Mouse (Mus musculus): ENCODE results near the gene Srcin1.

Gene Srcin1

DNA sequence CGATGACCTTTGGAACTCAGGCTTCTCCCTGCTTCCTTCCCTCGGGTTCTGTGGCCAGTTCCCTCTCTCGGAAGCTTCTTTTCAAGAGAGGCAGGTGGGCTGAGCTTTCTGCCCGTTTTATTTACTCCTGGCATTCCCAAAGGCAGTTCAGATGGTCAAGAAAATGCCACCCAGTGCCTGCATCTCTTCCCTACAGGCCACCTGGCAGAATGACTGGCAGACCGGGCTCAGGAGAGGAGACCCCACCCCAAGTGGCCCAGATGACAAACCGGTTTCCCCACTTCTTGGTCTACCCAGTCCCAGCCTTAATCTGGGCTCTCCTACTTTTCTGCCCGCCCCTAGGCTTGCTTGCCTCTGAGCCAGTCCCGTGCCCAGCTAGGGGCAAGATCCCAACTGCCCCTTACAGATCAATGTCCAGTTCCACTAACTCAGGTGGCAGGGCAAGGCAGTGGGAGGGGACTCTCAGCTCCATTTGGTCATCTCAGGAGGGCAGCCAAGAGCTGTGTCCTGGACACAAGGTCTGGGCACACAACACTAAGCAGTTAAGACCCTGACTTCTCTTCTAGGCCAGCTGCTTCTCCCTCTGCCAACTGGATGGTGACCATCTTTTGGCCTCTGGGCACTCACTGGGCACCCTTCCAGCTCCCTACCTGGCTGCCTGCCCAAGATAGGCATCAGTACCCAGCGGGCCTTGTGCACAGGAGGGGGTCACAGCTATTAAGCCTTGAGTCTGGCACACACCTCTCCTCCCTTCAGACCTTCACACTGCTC is at the start of gene Srcin1:
TSS of gene Srcin1 (minus strand) at position 51 of the 771 bp plus-strand sequence.
- no peak for DNase-seq (ENCODE audit: low read depth, low spot score)

DNA sequence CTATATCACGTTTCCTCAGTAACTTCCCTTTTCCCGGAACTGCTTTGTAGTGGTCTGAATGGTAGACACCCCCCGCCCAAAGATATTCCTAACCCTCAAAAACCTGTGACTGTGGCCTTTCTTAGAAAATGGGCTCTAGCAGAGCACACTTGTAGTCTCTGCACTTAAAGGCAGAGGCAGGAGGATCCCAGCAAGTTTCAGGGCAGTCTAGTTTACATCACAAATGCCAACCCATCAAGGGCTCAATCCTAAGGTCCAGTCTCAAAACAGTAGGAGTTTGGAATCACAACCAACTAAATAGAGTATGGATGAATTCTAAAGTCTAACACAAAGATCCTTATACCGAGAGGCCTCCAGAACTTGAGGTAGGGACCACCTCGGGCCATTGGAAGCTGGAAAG is 49.6 kb upstream of the Srcin1 start:
- no peak for DNase-seq (ENCODE audit: low read depth, low spot score)

DNA sequence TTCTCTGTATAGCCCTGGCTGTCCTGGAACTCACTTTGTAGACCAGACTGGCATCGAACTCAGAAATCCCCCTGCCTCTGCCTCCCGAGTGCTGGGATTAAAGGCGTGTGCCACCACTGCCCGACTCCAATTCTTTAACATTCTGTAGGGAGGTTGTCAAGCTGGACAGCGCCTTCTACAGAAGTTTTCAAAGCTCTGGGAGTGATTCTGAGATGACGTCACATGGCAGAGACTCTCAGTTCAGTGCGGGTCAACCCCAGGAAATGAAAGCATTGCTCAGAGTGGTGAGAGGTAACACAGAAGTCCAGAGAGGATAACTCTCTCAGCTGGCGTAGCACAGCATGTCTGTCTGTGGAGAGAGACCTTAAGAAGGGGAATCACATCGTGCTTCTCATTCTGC is 47.2 kb upstream of the Srcin1 start:
- no peak for DNase-seq (ENCODE audit: low read depth, low spot score)

- DNase-seq (ENCODE audit: low read depth, low spot score) = peak; percentile 73
Measured at GRCm38 (mm10) chr11:97622440-97622839, 46.5 kb upstream of the Srcin1 start.

DNA sequence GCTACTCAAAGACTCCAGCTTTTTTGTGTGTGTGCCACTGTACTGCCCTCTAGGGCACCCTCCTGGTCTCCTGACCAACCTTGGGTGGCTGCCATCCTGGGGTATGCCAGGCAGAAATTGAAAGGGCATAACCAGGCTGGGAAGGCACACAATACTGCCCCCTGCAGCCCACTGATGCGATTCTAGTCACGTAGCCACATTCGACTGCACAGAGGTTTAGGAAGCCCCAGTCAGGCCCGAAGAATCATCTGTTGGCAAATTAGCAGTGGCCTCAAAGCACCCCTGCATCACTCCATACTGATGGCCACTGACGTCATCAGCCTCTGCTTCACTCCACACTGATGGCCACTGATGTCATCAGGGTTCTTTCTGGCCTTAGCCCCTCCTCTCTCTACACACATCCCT is 43.4 kb upstream of the Srcin1 start:
- peak; percentile 59 for DNase-seq (ENCODE audit: low read depth, low spot score)

GRCm38 (mm10) chr11:97618368-97618767 is 42.4 kb upstream of the Srcin1 start:
- no peak for DNase-seq (ENCODE audit: low read depth, low spot score)

DNA sequence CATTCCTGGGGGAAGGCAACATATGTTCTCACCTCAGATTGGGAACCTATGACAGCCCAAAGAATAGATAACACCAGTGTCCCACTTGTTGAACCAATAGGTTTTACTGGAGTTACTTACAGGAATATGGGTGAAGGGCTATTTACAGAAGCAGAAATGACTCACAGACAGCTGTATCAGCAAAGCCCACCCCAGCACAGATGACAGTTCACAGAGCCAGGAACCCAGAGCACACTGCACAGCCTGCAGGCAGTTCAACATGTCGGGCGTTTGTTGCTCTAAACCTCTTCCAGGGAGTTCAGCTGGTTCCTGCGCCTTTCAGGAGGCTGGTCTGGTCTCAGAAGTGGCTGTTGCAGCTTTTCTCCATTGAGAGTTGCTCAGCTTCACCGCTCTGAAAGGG is 39.3 kb upstream of the Srcin1 start:
- no peak for DNase-seq (ENCODE audit: low read depth, low spot score)

- DNase-seq (ENCODE audit: low read depth, low spot score) = no peak
Measured at GRCm38 (mm10) chr11:97611076-97611475, 35.1 kb upstream of the Srcin1 start.

GRCm38 (mm10) chr11:97609743-97610142 is 33.8 kb upstream of the Srcin1 start:
- no peak for DNase-seq (ENCODE audit: low read depth, low spot score)

GRCm38 (mm10) chr11:97608933-97609332 is 32.9 kb upstream of the Srcin1 start:
- DNase-seq (ENCODE audit: low read depth, low spot score) = no peak

DNA sequence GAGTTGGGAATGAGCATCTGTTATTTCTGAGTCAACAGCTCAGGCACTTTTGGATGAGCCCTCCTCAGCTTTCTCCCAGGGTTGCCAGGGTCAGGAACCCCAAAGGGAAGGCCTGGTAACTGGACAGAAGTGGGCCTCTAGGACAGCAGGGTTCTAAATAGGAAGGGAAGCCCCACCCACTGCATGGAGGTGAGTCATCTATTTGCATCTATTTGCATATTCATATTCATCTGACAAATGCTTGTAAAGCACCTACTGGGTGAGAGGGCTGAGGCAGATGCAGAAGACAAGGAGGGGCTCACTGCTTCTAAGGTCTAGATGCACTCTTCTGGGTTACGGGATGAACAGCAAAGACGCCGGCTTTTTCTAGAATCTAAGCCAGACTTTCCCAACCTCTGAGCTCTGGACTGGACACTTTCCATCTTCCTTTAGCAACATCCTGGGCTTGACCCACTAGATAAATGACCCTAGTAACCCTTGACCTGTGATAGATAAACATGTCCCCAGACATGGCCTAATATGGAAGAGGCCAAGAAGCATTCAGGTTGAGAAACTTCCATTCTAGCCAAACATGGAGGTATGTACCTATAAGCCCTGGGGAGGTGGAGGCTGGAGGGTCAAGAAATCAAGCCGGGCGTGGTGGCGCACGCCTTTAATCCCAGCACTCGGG is 31.2 kb upstream of the Srcin1 start:
- no peak for DNase-seq (ENCODE audit: low read depth, low spot score)

DNA sequence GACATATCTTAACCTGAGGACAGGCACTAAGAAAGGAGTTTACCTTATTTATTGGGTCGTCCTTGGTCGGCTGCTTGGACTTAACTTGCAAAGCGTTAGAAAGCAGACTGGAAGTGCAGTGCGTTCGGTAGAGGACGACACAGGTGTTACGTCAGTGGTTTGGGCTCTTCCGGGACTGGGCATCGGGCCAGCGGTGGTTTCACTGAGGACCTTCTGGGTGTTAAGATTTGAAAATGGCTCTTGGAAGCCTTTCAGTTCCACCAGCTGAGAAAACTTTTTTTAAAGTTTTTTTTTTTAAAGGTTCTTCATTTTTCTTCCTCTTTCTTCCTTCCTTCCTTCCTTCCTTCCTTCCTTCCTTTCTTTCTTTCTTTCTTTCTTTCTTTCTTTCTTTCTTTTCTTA is 27.9 kb upstream of the Srcin1 start:
- DNase-seq (ENCODE audit: low read depth, low spot score) = peak; percentile 66

DNA sequence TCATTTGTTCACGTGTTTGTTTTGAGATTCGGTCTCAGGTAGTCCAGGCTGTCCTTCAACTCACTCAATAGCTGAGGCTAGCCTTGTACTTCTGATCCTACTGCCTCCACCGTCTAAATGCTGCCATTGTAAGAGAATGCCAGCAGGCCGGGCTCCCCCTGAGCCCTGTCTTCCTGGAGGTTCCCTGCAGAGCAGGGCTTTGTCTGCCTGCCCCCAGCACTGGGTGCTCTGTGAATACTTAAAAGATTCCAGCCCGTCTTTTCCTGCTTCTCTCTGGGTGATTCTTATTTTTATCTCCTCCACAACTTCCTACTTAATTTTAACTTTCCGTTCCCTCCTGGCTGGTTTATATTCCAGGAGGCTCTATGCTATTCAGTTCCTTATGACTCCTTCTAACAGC is 26.2 kb upstream of the Srcin1 start:
- no peak for DNase-seq (ENCODE audit: low read depth, low spot score)

GRCm38 (mm10) chr11:97599104-97599503 is 23.1 kb upstream of the Srcin1 start:
- no peak for DNase-seq (ENCODE audit: low read depth, low spot score)

DNA sequence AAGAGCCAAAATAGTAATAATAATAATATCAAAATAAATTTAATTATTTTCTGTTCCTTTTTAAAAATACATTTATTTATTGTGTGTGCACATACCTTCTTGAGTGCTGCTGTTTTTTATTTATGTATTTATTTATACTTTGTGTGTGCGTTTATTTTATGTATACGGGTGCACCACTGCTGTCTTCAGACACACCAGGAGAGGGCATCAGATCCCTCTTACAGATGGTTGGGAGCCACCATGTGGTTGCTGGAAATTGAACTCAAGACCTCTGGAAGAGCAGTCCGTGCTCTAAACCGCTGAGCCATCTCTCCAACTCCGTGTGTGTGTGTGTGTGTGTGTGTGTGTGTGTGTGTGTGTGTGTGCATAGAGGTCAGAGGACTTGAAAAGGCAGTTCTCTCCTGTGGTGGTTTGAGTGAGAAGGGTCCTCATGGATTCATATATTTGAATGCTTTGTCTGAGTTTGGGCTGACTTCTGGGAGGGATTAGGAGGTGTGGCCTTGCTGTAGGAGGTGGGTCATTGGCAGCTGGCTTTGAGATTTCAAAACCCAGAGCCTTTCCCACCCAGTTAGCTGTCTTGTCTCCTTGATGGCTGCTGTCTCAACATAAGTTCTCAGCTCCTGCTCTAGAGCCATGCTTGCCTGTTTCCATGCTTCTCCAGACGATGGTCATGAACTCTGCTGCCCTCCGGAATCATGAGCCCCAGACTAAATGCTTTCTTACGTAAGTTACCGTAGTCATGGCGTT is 22.1 kb upstream of the Srcin1 start:
- DNase-seq (ENCODE audit: low read depth, low spot score) = no peak

DNA sequence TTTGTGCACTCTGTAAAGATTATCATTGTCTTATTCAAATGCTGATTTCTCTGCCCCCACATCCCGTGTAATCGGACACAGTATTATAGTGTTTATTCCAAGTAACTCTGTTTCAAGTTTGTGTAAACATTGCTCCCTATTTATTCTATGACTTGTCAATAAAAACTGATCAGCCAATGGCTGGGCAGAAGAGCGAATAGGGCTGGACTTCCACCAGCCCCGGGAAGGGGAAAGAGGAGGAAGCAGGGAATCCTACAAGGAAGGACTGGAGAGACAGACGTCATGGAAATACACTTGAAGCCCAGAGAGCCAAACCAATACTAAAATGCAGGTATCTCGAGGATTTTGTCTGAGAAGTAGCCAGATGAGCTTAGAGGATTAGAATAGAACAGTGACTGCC is 18.1 kb upstream of the Srcin1 start:
- no peak for DNase-seq (ENCODE audit: low read depth, low spot score)

DNA sequence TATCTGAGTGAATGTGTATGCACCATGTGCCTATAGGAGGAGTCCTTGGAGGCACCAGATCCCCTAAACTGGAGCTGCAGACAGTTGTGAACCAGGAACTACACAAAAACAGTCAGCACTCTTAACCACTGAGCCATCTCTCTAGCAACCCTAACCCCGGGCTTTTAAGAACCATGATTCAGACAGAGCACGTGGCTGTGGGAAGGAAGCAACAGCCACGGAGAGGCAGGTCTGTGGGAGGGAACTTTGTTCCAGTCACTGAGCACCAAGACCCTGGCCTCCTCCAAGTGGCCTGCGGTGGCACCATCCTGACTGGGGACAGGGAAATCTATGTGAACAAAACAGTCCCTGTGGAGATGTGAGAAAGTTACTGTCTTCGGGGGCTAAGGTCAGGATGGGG is 15.9 kb upstream of the Srcin1 start:
- DNase-seq (ENCODE audit: low read depth, low spot score) = no peak

GRCm38 (mm10) chr11:97590227-97590960 is 14.4 kb upstream of the Srcin1 start:
- no peak for DNase-seq (ENCODE audit: low read depth, low spot score)

DNA sequence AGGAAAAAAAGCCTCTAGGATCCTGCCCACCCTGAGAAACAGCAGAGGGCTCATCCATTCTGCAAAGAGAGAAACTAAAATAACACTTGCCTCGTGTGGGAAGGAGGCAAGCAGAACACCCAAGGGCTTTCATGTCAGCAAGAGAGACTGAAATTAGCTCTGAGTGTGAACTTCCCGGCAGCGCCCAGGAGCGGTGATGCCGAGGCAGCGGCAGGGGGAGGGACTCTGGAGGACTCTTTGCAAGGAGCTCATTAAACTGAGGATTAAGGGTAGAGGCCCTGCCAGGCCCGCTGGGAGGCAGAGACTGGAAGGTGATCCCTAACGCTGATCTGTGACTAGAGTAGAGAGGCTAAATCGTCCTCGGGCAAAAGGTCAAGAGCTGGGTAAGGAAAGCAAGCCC is 13.2 kb upstream of the Srcin1 start:
- no peak for DNase-seq (ENCODE audit: low read depth, low spot score)

DNA sequence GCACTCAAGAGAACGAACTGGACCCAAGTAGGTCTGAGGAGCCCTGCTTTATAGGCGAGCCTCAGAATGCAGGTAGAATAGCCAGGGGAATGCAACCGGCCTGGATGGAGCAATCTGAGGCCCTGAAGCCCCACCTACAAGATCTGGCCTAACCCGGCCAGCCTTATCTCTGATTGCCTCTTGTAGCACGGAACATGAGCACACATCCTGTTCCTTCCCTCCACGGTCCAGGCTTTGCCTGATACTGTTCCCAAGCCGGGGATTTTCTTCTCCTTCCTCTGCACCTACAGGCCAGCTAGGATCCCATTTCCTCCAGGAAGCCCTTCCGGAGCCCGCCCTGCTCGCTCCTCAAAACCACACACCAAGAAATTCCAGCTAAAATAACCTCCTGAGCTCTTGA is 9.9 kb upstream of the Srcin1 start:
- no peak for DNase-seq (ENCODE audit: low read depth, low spot score)

GRCm38 (mm10) chr11:97584476-97584875 is 8.5 kb upstream of the Srcin1 start:
- DNase-seq (ENCODE audit: low read depth, low spot score) = no peak
